Mouse (Mus musculus): ENCODE results near the gene Olfr885. TPM values are rescaled to one million over a fixed set of nuclear protein-coding genes. Genes with fewer than 3 reads are reported as not detected.

Gene Olfr885
- not detected in 2 replicates for polyA plus RNA-seq (2012; rRNA removed)

DNA sequence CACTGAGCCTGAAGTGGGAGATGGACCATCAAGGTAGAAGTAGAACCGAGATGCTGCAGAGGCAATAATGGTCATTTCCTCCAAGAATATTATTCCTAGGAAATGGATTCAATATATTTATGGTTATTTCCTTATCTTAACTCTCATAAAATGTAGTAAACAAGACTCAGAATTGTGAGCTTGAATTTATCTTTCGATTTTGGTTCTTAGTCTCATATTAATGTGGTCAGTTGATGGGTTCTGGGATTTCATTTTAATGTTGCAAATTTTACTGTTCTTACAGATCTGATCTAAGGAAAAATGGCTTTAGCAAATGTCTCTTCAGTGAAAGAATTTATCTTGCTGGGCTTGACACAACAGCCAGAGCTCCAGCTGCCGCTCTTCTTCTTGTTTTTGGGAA, at the start of gene Olfr885:
Olfr885 (plus strand) TSS at position 301 of the 400 bp plus-strand sequence.

DNA sequence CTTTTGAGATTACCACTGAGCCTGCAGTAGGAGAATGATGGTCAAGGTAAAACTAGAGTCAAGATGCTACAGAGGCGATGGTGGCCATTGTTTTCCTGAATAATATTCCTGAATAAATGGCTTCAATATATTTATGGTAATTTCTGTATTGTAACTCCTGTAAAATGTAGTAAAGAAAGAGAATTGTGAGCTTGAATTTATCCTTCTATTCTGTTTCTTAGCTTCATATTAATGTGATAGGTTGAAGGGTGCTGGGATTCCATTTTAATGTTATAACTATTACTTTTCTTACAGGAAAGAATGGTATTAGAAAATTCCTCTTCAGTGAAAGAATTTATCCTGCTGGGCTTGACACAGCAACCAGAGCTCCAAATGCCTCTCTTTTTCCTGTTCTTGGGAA, 35.6 kb upstream of the Olfr885 start, which contains the start of gene Olfr883:
Olfr883 (plus strand) TSS at position 301 of the 400 bp plus-strand sequence.

DNA sequence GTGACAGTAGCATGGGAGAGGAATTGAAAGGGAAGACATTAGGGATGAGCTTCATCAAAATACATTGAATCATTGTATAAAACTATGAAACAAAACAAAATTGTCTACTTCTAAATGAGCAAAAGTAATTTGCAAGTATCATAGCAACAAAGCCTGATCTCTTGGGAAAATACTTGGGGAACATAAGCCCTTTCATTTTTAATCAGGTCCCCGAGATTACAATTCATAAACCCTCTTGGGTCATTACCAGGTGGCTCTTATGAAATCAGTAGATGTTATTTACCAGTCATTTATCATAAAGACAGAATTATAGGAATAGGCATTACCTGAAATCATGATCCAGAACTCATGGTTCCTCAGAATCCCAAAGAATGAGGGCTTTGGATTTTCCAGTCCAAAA, 14.9 kb upstream of the Olfr885 start, which contains the start of gene Olfr884:
Olfr884 (plus strand) TSS at position 301 of the 400 bp plus-strand sequence.

DNA sequence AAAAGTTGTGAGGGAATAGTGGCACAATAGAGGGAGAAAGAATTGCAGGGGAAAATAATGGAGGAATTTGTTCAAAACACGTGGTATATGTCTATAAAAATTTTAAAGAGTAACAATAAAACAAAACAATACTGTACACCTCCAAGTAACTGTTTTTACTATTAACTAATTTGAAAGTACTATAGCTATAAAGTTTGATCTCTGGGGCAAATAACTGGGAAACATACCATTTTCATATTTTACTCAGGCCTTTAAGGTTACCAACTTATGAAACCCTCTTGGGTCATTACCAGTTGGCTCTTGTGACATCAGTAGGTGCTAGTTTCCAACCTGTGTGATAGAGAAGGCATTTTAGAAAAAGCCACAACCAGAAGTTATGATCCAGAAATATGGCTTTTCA, 22.6 kb downstream of the Olfr885 start, which contains the start of gene Olfr887:
Olfr887 (plus strand) TSS at position 301 of the 400 bp plus-strand sequence.

DNA sequence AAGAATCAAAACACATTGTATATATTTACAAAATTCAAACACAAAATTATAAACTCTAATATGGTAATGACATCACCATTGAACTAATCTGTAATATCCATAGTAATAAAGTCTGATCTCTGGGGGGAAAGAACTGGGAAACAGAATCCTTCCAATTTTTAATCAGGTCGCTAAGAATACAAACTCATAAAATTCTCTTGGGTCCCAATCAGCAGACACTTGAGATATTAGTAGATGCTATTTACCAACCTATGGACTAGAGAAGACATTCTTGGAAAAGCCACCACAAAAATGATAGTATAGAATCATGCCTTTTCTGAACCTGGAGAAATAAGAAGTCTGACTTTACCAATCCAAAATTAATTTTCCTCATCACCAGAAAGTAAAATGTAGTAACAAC, 46.7 kb downstream of the Olfr885 start, which contains the start of gene Olfr888:
Olfr888 (plus strand) TSS at position 301 of the 400 bp plus-strand sequence.

Other genes with a start within 250 kb of the Olfr885 start
- 0.29 TPM in 1 of 2 replicates, not detected in the other for gene Olfr877, start 207.1 kb upstream of the Olfr885 start, polyA plus RNA-seq (2012; rRNA removed)
- gene Olfr145, start 164.6 kb upstream of the Olfr885 start, polyA plus RNA-seq (2012; rRNA removed) = not detected in 2 replicates
- gene Olfr878, start 143.5 kb upstream of the Olfr885 start, polyA plus RNA-seq (2012; rRNA removed) = 0.35 TPM in 1 of 2 replicates, not detected in the other
- gene Olfr881, start 69.5 kb upstream of the Olfr885 start, polyA plus RNA-seq (2012; rRNA removed) = not detected in 2 replicates
- gene Olfr883, start 35.5 kb upstream of the Olfr885 start, polyA plus RNA-seq (2012; rRNA removed) = not detected in 2 replicates
- gene Olfr884, start 14.8 kb upstream of the Olfr885 start, polyA plus RNA-seq (2012; rRNA removed) = not detected in 2 replicates
- not detected in 2 replicates for gene Olfr887, start 22.8 kb downstream of the Olfr885 start, polyA plus RNA-seq (2012; rRNA removed)
- not detected in 2 replicates for gene Olfr888, start 46.8 kb downstream of the Olfr885 start, polyA plus RNA-seq (2012; rRNA removed)
- not detected in 2 replicates for gene Olfr889, start 53.9 kb downstream of the Olfr885 start, polyA plus RNA-seq (2012; rRNA removed)
- not detected in 2 replicates for gene Olfr890, start 81.2 kb downstream of the Olfr885 start, polyA plus RNA-seq (2012; rRNA removed)
- not detected in 2 replicates for gene Olfr891, start 119.5 kb downstream of the Olfr885 start, polyA plus RNA-seq (2012; rRNA removed)
- gene Olfr893, start 147.0 kb downstream of the Olfr885 start, polyA plus RNA-seq (2012; rRNA removed) = not detected in 2 replicates
- not detected in 2 replicates for gene Olfr894, start 156.7 kb downstream of the Olfr885 start, polyA plus RNA-seq (2012; rRNA removed)
- not detected in 2 replicates for gene Olfr143, start 191.5 kb downstream of the Olfr885 start, polyA plus RNA-seq (2012; rRNA removed)
- not detected in 2 replicates for gene Olfr895, start 206.5 kb downstream of the Olfr885 start, polyA plus RNA-seq (2012; rRNA removed)
- gene Olfr896-ps1, start 229.8 kb downstream of the Olfr885 start, polyA plus RNA-seq (2012; rRNA removed) = not detected in 2 replicates